22 mouse cellular contexts compared by ENCODE assay signal in the genomic region with DNA sequence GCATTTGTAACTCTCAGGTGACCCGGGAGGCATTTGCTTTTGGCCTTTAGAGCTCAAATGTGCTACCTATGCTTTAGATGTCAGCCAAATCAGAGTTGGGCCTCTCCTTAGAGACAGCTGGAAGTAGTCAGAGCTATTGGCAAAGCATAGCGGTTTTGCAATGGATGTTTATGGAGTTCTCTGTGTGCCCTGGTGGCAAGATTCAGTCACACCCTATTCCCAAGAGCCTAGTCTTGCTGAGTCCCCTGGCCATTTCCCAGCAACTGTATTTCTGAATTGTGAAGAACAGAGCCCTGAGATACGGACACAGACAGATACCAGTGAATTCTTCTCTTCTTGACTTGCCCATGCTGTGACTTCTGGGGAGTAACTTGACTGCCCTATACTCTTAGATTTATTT. TPM values are rescaled to one million over a fixed set of nuclear protein-coding genes. Genes with fewer than 3 reads are reported as not detected.
DNase-seq lines count a peak whose midpoint lies in the region; ATAC-seq and TF ChIP-seq lines count a peak whose summit lies in the region.
"Had no signal": no experiment of that assay in that cellular context is flagged by ENCODE, and none has a peak within 500 bp of the region (broad histone marks: within the 10 kb centered on the region; RNA-seq: fewer than 3 reads in every experiment).

No protein-coding gene starts in this region.

- intact Hi-C loops in gastrocnemius, postnatal 14 days (cut with DNase I; ENCODE audit: low total_unique reads): no loop called here

- H3K4me1 ChIP-seq in lung, embryonic 14.5 days (ENCODE audit: insufficient read depth): peaks cover 6% of the 10 kb centered on the region; the same call in 1 of the 2 replicates
- no peaks in the 10 kb centered on the region for H3K4me1 ChIP-seq in midbrain, embryonic 11.5 days (ENCODE audit: control insufficient read depth, insufficient read depth, low read length)
- H3K4me1 ChIP-seq: embryonic facial prominence, embryonic 10.5 days; forebrain, embryonic 13.5 days; heart, embryonic 12.5 days; hindbrain, embryonic 12.5 days; limb, embryonic 10.5 days had no signal

- H3K9me3 ChIP-seq in lung, embryonic 14.5 days (ENCODE audit: low read depth, low read length): no peaks in the 10 kb centered on the region
- no peaks in the 10 kb centered on the region for H3K9me3 ChIP-seq in midbrain, embryonic 11.5 days (ENCODE audit: control insufficient read depth, low read length)
- H3K9me3 ChIP-seq: embryonic facial prominence, embryonic 10.5 days; forebrain, embryonic 13.5 days; heart, embryonic 12.5 days; hindbrain, embryonic 12.5 days; limb, embryonic 10.5 days had no signal

- H3K4me3 ChIP-seq in lung, embryonic 14.5 days (ENCODE audit: low read depth, low read length): no peak overlapping the region
- H3K4me3 ChIP-seq in midbrain, embryonic 11.5 days (ENCODE audit: low read depth, low read length): no peak overlapping the region
- H3K4me3 ChIP-seq: embryonic facial prominence, embryonic 10.5 days; forebrain, embryonic 13.5 days; heart, embryonic 12.5 days; hindbrain, embryonic 12.5 days; layer of hippocampus, adult 2 months; limb, embryonic 10.5 days had no signal

- TF ChIP-seq CTCF in lung, embryonic 14.5 days (IDR thresholded peaks at IDR 0.05; ENCODE audit: low read depth): peak; percentile 26; the same call in 1 of the 2 replicates

- peak overlapping the region; percentile 60; the same call in 1 of the 2 replicates for H3K27ac ChIP-seq in lung, embryonic 14.5 days (ENCODE audit: low read depth)
- H3K27ac ChIP-seq in midbrain, embryonic 11.5 days (ENCODE audit: low read depth, low read length): no peak overlapping the region
- H3K27ac ChIP-seq: embryonic facial prominence, embryonic 10.5 days; forebrain, embryonic 13.5 days; hindbrain, embryonic 12.5 days; layer of hippocampus, adult 2 months; limb, embryonic 10.5 days had no signal

- no peaks in the 10 kb centered on the region for H3K27me3 ChIP-seq in lung, embryonic 14.5 days (ENCODE audit: insufficient read depth, low read length)
- H3K27me3 ChIP-seq in midbrain, embryonic 11.5 days (ENCODE audit: control insufficient read depth, insufficient read depth, low read length): no peaks in the 10 kb centered on the region
- H3K27me3 ChIP-seq: forebrain, embryonic 13.5 days; heart, embryonic 12.5 days; hindbrain, embryonic 12.5 days had no signal

- no peak overlapping the region for H3K9ac ChIP-seq in lung, embryonic 14.5 days
- no peak overlapping the region for H3K9ac ChIP-seq in midbrain, embryonic 11.5 days (ENCODE audit: low read length)
- H3K9ac ChIP-seq: forebrain, embryonic 13.5 days; heart, embryonic 12.5 days; hindbrain, embryonic 12.5 days; liver, postnatal 0 days had no signal

- no peaks in the 10 kb centered on the region for H3K36me3 ChIP-seq in lung, embryonic 14.5 days (ENCODE audit: insufficient read depth)
- H3K36me3 ChIP-seq in midbrain, embryonic 11.5 days (ENCODE audit: control insufficient read depth, insufficient read depth, low read length): no peaks in the 10 kb centered on the region
- H3K36me3 ChIP-seq: embryonic facial prominence, embryonic 10.5 days; heart, embryonic 12.5 days; hindbrain, embryonic 12.5 days; limb, embryonic 10.5 days had no signal

- no peak overlapping the region for H3K4me2 ChIP-seq in lung, embryonic 14.5 days
- H3K4me2 ChIP-seq in midbrain, embryonic 11.5 days: no peak overlapping the region
- H3K4me2 ChIP-seq: forebrain, embryonic 13.5 days; heart, embryonic 12.5 days; hindbrain, embryonic 12.5 days had no signal

- WGBS in lung, embryonic 14.5 days: 65% methylated on average over 3 of the region's 3 CpGs
- 93% methylated on average over 3 of the region's 3 CpGs for WGBS in midbrain, embryonic 11.5 days

- peak; percentile 82 for ATAC-seq in lung, embryonic 14.5 days (ENCODE audit: insufficient read depth)
- ATAC-seq in midbrain, embryonic 11.5 days (ENCODE audit: low FRiP score): no peak
- ATAC-seq: forebrain, embryonic 13.5 days; liver, postnatal 0 days had no signal

- DNase-seq in gastrocnemius, postnatal 25 days: peak; percentile 62
- no peak for DNase-seq in gastrocnemius, postnatal 14 days
- peak; percentile 98 for DNase-seq in adipocyte (ENCODE audit: low spot score)
- DNase-seq in lung, embryonic 14.5 days: peak; percentile 80
- peak; percentile 75 for DNase-seq in lung, postnatal 36 days
- DNase-seq in midbrain, embryonic 11.5 days (ENCODE audit: low spot score, missing footprints): no peak
- no peak for DNase-seq in right cerebral cortex, adult 2 months (ENCODE audit: low spot score in 2 of 2)
- DNase-seq: cerebellum, adult 2 months; cerebellum, postnatal 36 days; heart, postnatal 14 days; kidney, adult 8-10 months; kidney, postnatal 14 days; liver, postnatal 0 days; thymus, postnatal 14 days had no signal

RNA-seq across cellular contexts. Expression of a gene that starts 9.7 kb away (rescaled TPM):
- total RNA-seq in gastrocnemius, postnatal 25 days (2021): 10 to 100 TPM; 19.4 to 23.0 TPM
- 10 to 100 TPM; 60.5 to 73.6 TPM for total RNA-seq in gastrocnemius, postnatal 14 days (2021)
- 33.7 and 34.4 TPM in 2 replicates for polyA plus RNA-seq in lung, embryonic 14.5 days (2014; fragmentation: Nextera tagmentation; extraction: Ambion mirVana)
- polyA plus RNA-seq in midbrain, embryonic 11.5 days (2014; fragmentation: Nextera tagmentation; extraction: Ambion mirVana): 5.9 and 7.3 TPM in 2 replicates

RNA-seq across cellular contexts. Expression of a gene that starts 45.1 kb away (rescaled TPM):
- total RNA-seq in gastrocnemius, postnatal 25 days (2021): 10 to 100 TPM; 16.6 to 19.5 TPM
- total RNA-seq in gastrocnemius, postnatal 14 days (2021): 10 to 100 TPM; 19.3 to 27.9 TPM
- polyA plus RNA-seq in lung, embryonic 14.5 days (2014; fragmentation: Nextera tagmentation; extraction: Ambion mirVana): 115 and 116 TPM in 2 replicates
- 16.3 and 21.0 TPM in 2 replicates for polyA plus RNA-seq in midbrain, embryonic 11.5 days (2014; fragmentation: Nextera tagmentation; extraction: Ambion mirVana)

RNA-seq across cellular contexts. Expression of a gene that starts 57.9 kb away (rescaled TPM):
- under 1 TPM; 0.18 to 0.19 TPM for total RNA-seq in gastrocnemius, postnatal 25 days (2021)
- total RNA-seq in gastrocnemius, postnatal 14 days (2021): under 1 TPM; 0.20 to 0.43 TPM
- polyA plus RNA-seq in lung, embryonic 14.5 days (2014; fragmentation: Nextera tagmentation; extraction: Ambion mirVana): 4.8 and 5.9 TPM in 2 replicates
- 1.4 and 2.2 TPM in 2 replicates for polyA plus RNA-seq in midbrain, embryonic 11.5 days (2014; fragmentation: Nextera tagmentation; extraction: Ambion mirVana)
- total RNA-seq: liver, adult 2 months had no signal
- polyA plus RNA-seq: liver, adult 2 months; liver, postnatal 0 days; testis, adult 2 months had no signal

Comparison
In these comparisons a context has a peak if more than half of its experiments do, and no peak if none do; other contexts are left out.
1. DNase-seq: peak in gastrocnemius, postnatal 25 days (single experiment), adipocyte (single experiment), lung, embryonic 14.5 days (single experiment) and lung, postnatal 36 days (single experiment); none in gastrocnemius, postnatal 14 days (single experiment), midbrain, embryonic 11.5 days (single experiment) and right cerebral cortex, adult 2 months (0 of 2).